Mouse (Mus musculus): ENCODE data around the gene Adamts1. TPM values are rescaled to one million over a fixed set of nuclear protein-coding genes. Genes with fewer than 3 reads are reported as not detected.

The Adamts1 gene
- polyA plus RNA-seq, 1 experiment from 2014 or later: 30.8 TPM

DNA sequence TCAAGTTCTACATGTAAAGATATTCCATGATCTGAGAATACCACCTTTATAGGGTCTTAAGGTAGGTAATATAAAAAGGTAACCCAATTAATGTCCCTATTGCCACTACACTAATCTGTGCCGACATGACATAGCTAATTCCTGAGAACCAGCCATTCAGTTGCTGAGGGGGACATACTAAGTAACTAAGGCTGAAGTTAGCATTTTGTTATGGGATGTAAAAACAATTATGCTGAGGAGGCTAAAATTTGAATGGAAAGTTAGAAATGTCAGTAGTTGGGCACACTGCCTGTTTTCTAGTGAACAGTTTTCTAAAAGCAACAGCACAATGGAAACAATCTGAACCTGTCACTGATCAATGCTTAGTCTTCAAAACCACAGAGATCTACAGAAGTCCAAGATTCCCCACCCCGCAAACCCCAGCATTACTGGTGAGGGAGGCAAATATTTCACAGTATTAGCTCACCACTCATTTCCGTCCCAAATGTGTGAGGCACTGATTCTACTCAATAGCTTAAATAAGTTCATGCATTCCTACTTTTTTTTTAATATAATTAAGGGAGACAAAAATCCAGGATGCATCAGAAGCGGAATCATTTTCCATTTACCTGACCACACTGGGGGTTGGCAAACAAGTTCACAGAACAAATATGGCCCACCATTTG is 9.6 kb downstream of the Adamts1 start:
- WGBS: 89% methylated on average over 4 of the region's 4 CpGs
- ATAC-seq (replicated peaks; ENCODE audit: low FRiP score, low TSS enrichment, low read depth): no peak

DNA sequence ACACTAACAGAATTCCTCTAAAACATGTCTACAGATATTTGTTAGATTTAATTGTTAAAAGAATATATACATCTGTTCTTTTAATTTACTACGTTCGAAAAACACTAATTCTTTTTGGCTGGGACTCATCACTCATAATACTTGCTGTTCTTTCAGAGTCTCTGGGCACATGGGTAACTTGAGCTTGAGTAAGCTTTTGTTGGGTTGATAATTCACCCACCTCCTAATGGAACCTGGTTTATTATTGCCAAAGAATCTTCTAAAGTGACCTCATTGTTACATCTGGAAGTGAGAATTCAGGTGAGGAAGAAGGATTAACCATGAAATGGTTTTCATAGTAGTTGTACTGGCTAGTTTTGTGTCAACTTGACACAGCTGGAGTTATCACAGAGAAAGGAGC is 21.8 kb downstream of the Adamts1 start:
- H3K9ac ChIP-seq (ENCODE audit: low read length): no peak overlapping the region
- no peak for ATAC-seq (replicated peaks; ENCODE audit: low FRiP score, low TSS enrichment, low read depth)
- H3K4me3 ChIP-seq (ENCODE audit: low read depth, low read length): no peak overlapping the region
- H3K4me2 ChIP-seq (ENCODE audit: low read length): no peak overlapping the region
- H3K9me3 ChIP-seq (ENCODE audit: control insufficient read depth, low read length): no peaks in the 10 kb centered on the region
- no peak overlapping the region for H3K27ac ChIP-seq (ENCODE audit: low read depth)
- H3K4me1 ChIP-seq (replicated peaks; ENCODE audit: control insufficient read depth, insufficient read depth, low read length): no peaks in the 10 kb centered on the region
- no peaks in the 10 kb centered on the region for H3K27me3 ChIP-seq (replicated peaks; ENCODE audit: control insufficient read depth, insufficient read depth, low read length)
- H3K36me3 ChIP-seq (ENCODE audit: control insufficient read depth, insufficient read depth, low read length): no peaks in the 10 kb centered on the region
- 82% methylated on average over 2 of the region's 2 CpGs for WGBS
- no peak for DNase-seq (ENCODE audit: low spot score)

More for the DNA sequence above, 9.6 kb downstream of the Adamts1 start:
- no peak overlapping the region for H3K4me2 ChIP-seq (ENCODE audit: low read length)
- no peaks in the 10 kb centered on the region for H3K27me3 ChIP-seq (replicated peaks; ENCODE audit: control insufficient read depth, insufficient read depth, low read length)
- no peak for DNase-seq (ENCODE audit: low spot score)
- 0 out of 2 replicates have a peak, but pooled peaks cover 3% of the 10 kb centered on the region for H3K4me1 ChIP-seq (replicated peaks; ENCODE audit: control insufficient read depth, insufficient read depth, low read length)
- no peaks in the 10 kb centered on the region for H3K9me3 ChIP-seq (ENCODE audit: control insufficient read depth, low read length)
- H3K4me3 ChIP-seq (ENCODE audit: low read depth, low read length): no peak overlapping the region
- no peak overlapping the region for H3K27ac ChIP-seq (ENCODE audit: low read depth)
- no peak overlapping the region for H3K9ac ChIP-seq (ENCODE audit: low read length)
- peaks cover 41% of the 10 kb centered on the region for H3K36me3 ChIP-seq (ENCODE audit: control insufficient read depth, insufficient read depth, low read length)

DNA sequence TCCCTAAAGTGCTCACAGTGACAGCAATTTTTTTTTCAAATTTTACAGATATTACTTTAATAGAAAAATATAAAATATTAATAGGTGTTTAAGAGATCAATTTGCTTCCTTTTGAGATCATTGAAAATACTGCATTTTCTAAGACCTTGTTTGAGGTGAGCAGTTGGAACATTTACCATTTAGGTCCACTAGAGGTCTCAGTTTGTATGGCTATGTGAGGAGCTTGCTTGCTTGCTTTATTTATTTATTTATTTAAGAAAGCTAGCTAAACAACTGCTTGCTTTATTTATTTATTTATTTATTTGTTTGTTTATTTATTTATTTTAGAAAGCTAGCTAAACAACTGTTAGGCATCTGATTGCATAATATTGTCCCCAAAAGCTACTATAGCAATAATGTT is 23.1 kb downstream of the Adamts1 start:
- 0 out of 2 replicates have a peak, but pooled peaks have one; percentile 66 for ATAC-seq (replicated peaks; ENCODE audit: low FRiP score, low TSS enrichment, low read depth)
- no peak for DNase-seq (ENCODE audit: low spot score)
- H3K9me3 ChIP-seq (ENCODE audit: control insufficient read depth, low read length): no peaks in the 10 kb centered on the region

DNA sequence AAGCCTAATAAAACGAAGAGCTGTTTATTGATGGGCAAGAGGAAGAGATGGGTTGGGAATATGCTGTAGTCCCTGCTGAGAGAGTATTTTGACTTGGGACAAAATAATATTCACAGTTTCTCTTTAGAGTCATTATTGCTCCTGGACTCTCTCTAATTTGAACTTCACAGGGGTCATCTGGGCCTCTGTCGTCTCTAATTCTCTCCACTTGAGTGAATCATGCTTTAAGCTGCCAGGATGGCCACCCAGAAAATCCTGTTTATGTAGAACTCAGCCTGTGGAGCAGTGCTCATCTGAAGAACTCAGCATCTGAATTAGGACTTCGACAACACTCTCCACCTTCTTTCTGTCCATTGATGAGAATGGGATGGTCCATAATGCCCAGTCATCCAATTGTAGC is 30.6 kb downstream of the Adamts1 start:
- no peak overlapping the region for H3K27ac ChIP-seq (ENCODE audit: low read depth)
- H3K4me1 ChIP-seq (replicated peaks; ENCODE audit: control insufficient read depth, insufficient read depth, low read length): no peaks in the 10 kb centered on the region
- no peaks in the 10 kb centered on the region for H3K9me3 ChIP-seq (ENCODE audit: control insufficient read depth, low read length)
- H3K4me2 ChIP-seq (ENCODE audit: low read length): no peak overlapping the region
- DNase-seq (ENCODE audit: low spot score): no peak
- WGBS: 58% methylated on average over 3 of the region's 3 CpGs
- H3K9ac ChIP-seq (ENCODE audit: low read length): no peak overlapping the region
- H3K36me3 ChIP-seq (ENCODE audit: control insufficient read depth, insufficient read depth, low read length): no peaks in the 10 kb centered on the region
- no peak overlapping the region for H3K4me3 ChIP-seq (ENCODE audit: low read depth, low read length)
- no peaks in the 10 kb centered on the region for H3K27me3 ChIP-seq (replicated peaks; ENCODE audit: control insufficient read depth, insufficient read depth, low read length)
- ATAC-seq (replicated peaks; ENCODE audit: low FRiP score, low TSS enrichment, low read depth): no peak

More for the DNA sequence above, 23.1 kb downstream of the Adamts1 start:
- Histone ChIP-seq H3K27me3 (replicated peaks; ENCODE audit: control insufficient read depth, insufficient read depth, low read length) (no peaks in the 10 kb centered on the region), H3K4me1 (replicated peaks; ENCODE audit: control insufficient read depth, insufficient read depth, low read length) (no peaks in the 10 kb centered on the region), H3K4me3 (ENCODE audit: low read depth, low read length) (no peak overlapping the region), H3K4me2 (ENCODE audit: low read length) (no peak overlapping the region), H3K27ac (ENCODE audit: low read depth) (no peak overlapping the region), H3K36me3 (ENCODE audit: control insufficient read depth, insufficient read depth, low read length) (no peaks in the 10 kb centered on the region), H3K9ac (ENCODE audit: low read length) (no peak overlapping the region)

DNA sequence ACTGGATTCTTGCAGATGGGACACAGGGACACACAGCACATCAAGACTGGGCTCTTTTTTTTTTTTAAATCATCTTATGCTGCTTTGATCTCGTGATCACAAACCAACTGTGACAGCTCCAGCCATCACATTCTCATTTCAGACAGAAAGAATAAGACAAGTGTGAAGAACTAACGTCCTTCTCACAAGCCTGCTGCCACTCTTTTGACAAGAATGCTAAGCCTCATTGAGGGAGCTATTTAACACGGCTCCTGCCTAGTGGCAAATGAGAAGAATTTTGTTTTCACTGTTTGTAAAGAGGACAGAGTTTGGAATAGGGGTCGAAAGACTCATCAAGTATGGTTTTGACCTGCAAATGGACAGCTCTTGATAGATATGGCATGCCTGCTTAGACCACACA is 35.6 kb downstream of the Adamts1 start:
- Histone ChIP-seq H3K4me3 (ENCODE audit: low read depth, low read length) (no peak overlapping the region), H3K9me3 (ENCODE audit: control insufficient read depth, low read length) (no peaks in the 10 kb centered on the region), H3K4me1 (replicated peaks; ENCODE audit: control insufficient read depth, insufficient read depth, low read length) (0 out of 2 replicates have a peak, but pooled peaks cover 3% of the 10 kb centered on the region), H3K27ac (ENCODE audit: low read depth) (no peak overlapping the region), H3K9ac (ENCODE audit: low read length) (no peak overlapping the region), H3K27me3 (replicated peaks; ENCODE audit: control insufficient read depth, insufficient read depth, low read length) (no peaks in the 10 kb centered on the region), H3K36me3 (ENCODE audit: control insufficient read depth, insufficient read depth, low read length) (no peaks in the 10 kb centered on the region), H3K4me2 (ENCODE audit: low read length) (no peak overlapping the region)
- ATAC-seq (replicated peaks; ENCODE audit: low FRiP score, low TSS enrichment, low read depth) (no peak), DNase-seq (ENCODE audit: low spot score) (no peak)
- 54% methylated on average over 4 of the region's 4 CpGs for WGBS

DNA sequence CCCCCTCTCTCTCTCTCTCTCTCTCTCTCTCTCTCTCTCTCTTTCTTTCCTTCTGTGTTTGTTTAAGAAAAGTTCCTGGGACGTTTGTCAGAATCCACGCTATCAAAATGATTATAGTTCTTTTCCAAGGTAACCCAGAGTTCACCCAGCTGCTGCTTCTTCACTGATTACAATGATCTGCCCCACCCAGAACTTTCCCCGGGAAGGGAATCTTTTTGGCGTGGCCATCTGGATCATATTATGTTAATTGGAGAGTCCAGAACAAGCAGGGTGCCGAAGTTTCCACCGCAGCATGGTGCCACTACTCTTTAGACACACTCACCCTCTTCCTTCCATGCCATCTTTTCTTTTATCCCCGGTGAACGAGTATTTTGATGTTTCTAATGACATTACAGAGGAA is 37.2 kb downstream of the Adamts1 start:
- ATAC-seq (replicated peaks; ENCODE audit: low FRiP score, low TSS enrichment, low read depth) (no peak), DNase-seq (ENCODE audit: low spot score) (no peak)
- H3K9ac ChIP-seq (ENCODE audit: low read length): no peak overlapping the region
- WGBS: 42% methylated on average over 8 of the region's 8 CpGs
- no peak overlapping the region for H3K4me2 ChIP-seq (ENCODE audit: low read length)
- no peaks in the 10 kb centered on the region for H3K27me3 ChIP-seq (replicated peaks; ENCODE audit: control insufficient read depth, insufficient read depth, low read length)
- H3K27ac ChIP-seq (ENCODE audit: low read depth): no peak overlapping the region
- 0 out of 2 replicates have a peak, but pooled peaks cover 3% of the 10 kb centered on the region for H3K4me1 ChIP-seq (replicated peaks; ENCODE audit: control insufficient read depth, insufficient read depth, low read length)
- no peaks in the 10 kb centered on the region for H3K36me3 ChIP-seq (ENCODE audit: control insufficient read depth, insufficient read depth, low read length)
- H3K9me3 ChIP-seq (ENCODE audit: control insufficient read depth, low read length): no peaks in the 10 kb centered on the region
- H3K4me3 ChIP-seq (ENCODE audit: low read depth, low read length): no peak overlapping the region

DNA sequence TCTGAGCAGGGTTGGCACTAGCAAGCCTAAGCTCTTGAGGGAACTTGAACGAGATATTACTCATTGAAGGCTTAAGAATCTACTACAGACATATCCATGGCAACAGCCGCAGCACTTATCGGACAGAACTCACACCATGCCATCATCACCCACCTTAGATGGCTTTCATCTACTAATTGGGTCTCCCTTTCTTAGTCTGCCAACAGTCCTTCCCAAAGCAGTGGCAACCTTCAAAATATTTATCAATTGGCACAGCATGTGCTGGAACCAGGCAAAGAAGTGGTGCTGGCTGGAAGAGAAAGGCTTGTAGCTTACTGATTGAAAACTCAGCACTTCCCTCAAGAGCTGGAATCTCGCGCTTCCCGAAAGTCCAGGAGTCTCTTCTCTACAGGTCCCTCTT is 37.7 kb downstream of the Adamts1 start:
- Histone ChIP-seq H3K4me2 (ENCODE audit: low read length) (no peak overlapping the region), H3K27ac (ENCODE audit: low read depth) (no peak overlapping the region), H3K9me3 (ENCODE audit: control insufficient read depth, low read length) (no peaks in the 10 kb centered on the region), H3K9ac (ENCODE audit: low read length) (no peak overlapping the region), H3K36me3 (ENCODE audit: control insufficient read depth, insufficient read depth, low read length) (no peaks in the 10 kb centered on the region), H3K27me3 (replicated peaks; ENCODE audit: control insufficient read depth, insufficient read depth, low read length) (no peaks in the 10 kb centered on the region), H3K4me3 (ENCODE audit: low read depth, low read length) (no peak overlapping the region), H3K4me1 (replicated peaks; ENCODE audit: control insufficient read depth, insufficient read depth, low read length) (0 out of 2 replicates have a peak, but pooled peaks cover 3% of the 10 kb centered on the region)
- DNase-seq (ENCODE audit: low spot score): no peak
- 83% methylated on average over 6 of the region's 6 CpGs for WGBS
- ATAC-seq (replicated peaks; ENCODE audit: low FRiP score, low TSS enrichment, low read depth): no peak

DNA sequence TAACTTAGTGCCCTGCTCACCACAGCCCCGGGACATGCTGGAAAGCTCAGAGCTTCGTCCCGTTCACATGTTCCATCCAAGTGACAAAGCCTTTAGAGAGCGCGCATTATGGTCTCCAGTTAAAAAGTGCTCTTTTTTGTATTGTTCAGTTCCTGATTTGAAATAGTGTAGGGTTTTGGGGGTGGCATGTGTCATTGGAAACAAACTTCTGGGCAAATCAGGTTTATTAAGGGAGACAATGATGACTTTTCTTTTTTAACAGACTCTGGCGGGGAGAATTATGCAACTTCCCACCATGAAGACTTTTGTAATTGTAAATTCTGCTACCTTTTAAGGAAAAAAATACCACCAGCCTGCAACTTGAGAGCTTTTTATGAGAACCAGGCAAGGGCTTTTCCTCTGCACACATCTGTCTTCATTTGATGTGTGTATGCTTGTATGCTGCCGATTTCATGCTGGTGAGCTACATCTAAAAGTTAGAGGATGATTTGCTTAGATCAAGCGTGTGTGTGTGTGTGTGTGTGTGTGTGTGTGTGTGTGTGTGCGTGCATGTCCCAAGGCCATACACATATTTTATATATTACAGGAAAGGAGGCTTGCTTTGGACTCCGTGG is 40.8 kb downstream of the Adamts1 start:
- no peak for ATAC-seq (replicated peaks; ENCODE audit: low FRiP score, low TSS enrichment, low read depth)
- no peak overlapping the region for H3K4me3 ChIP-seq (ENCODE audit: low read depth, low read length)
- WGBS: 79% methylated on average over 10 of the region's 10 CpGs
- no peaks in the 10 kb centered on the region for H3K36me3 ChIP-seq (ENCODE audit: control insufficient read depth, insufficient read depth, low read length)
- no peak overlapping the region for H3K4me2 ChIP-seq (ENCODE audit: low read length)
- no peaks in the 10 kb centered on the region for H3K27me3 ChIP-seq (replicated peaks; ENCODE audit: control insufficient read depth, insufficient read depth, low read length)
- no peak overlapping the region for H3K27ac ChIP-seq (ENCODE audit: low read depth)
- no peak overlapping the region for H3K9ac ChIP-seq (ENCODE audit: low read length)
- DNase-seq (ENCODE audit: low spot score): no peak
- 0 out of 2 replicates have a peak, but pooled peaks cover 3% of the 10 kb centered on the region for H3K4me1 ChIP-seq (replicated peaks; ENCODE audit: control insufficient read depth, insufficient read depth, low read length)
- H3K9me3 ChIP-seq (ENCODE audit: control insufficient read depth, low read length): no peaks in the 10 kb centered on the region
